ENCODE assay signal across 25 mouse cellular contexts in genomic region chr6:18596680-18597079, GRCm38 (mm10).
A peak's percentile ranks its signal among the peaks of the same experiment; 100 is the strongest.
DNase-seq lines count a peak whose midpoint lies in the region; ATAC-seq and TF ChIP-seq lines count a peak whose summit lies in the region.
"Had no signal": no experiment of that assay in that cellular context is flagged by ENCODE, and none has a peak within 500 bp of the region (broad histone marks: within the 10 kb centered on the region; RNA-seq: fewer than 3 reads in every experiment).

No protein-coding gene starts in this region.

- H3K9ac ChIP-seq in forebrain, embryonic 15.5 days (replicated peaks) = no peak overlapping the region
- no peak overlapping the region for H3K9ac ChIP-seq in midbrain, embryonic 12.5 days (replicated peaks)
- no peak overlapping the region for H3K9ac ChIP-seq in midbrain, embryonic 11.5 days (ENCODE audit: low read length)
- H3K9ac ChIP-seq in midbrain, embryonic 14.5 days (replicated peaks; ENCODE audit: low read length) = no peak overlapping the region
- H3K9ac ChIP-seq: hindbrain, embryonic 15.5 days; intestine, embryonic 15.5 days; limb, embryonic 12.5 days; liver, embryonic 15.5 days; lung, embryonic 15.5 days had no signal

- H3K4me1 ChIP-seq in forebrain, embryonic 15.5 days = no peaks in the 10 kb centered on the region
- H3K4me1 ChIP-seq in forebrain, embryonic 10.5 days = no peaks in the 10 kb centered on the region
- H3K4me1 ChIP-seq in midbrain, embryonic 12.5 days = no peaks in the 10 kb centered on the region
- H3K4me1 ChIP-seq in midbrain, embryonic 11.5 days (ENCODE audit: control insufficient read depth, insufficient read depth, low read length) = no peaks in the 10 kb centered on the region
- no peaks in the 10 kb centered on the region for H3K4me1 ChIP-seq in midbrain, embryonic 14.5 days (ENCODE audit: control insufficient read depth, insufficient read depth, low read length)
- H3K4me1 ChIP-seq: intestine, embryonic 15.5 days; liver, embryonic 15.5 days; lung, embryonic 15.5 days had no signal

- no peaks in the 10 kb centered on the region for H3K36me3 ChIP-seq in forebrain, embryonic 15.5 days
- H3K36me3 ChIP-seq in forebrain, embryonic 10.5 days (replicated peaks) = no peaks in the 10 kb centered on the region
- no peaks in the 10 kb centered on the region for H3K36me3 ChIP-seq in midbrain, embryonic 12.5 days
- H3K36me3 ChIP-seq in midbrain, embryonic 11.5 days (ENCODE audit: control insufficient read depth, insufficient read depth, low read length) = no peaks in the 10 kb centered on the region
- no peaks in the 10 kb centered on the region for H3K36me3 ChIP-seq in midbrain, embryonic 14.5 days (ENCODE audit: control insufficient read depth, insufficient read depth, low read length)
- H3K36me3 ChIP-seq: hindbrain, embryonic 15.5 days; intestine, embryonic 15.5 days; limb, embryonic 12.5 days; liver, embryonic 15.5 days; lung, embryonic 15.5 days had no signal

- TF ChIP-seq CTCF in brain, embryonic 14.5 days (IDR thresholded peaks at IDR 0.05; ENCODE audit: borderline replicate concordance, extremely low read depth, insufficient read depth, insufficient read length) = no peak

- peak; percentile 78; the same call in 1 of the 2 replicates for ATAC-seq in forebrain, embryonic 15.5 days (replicated peaks)
- ATAC-seq in midbrain, embryonic 12.5 days (ENCODE audit: low FRiP score, low read depth) = peak; percentile 56
- no peak for ATAC-seq in midbrain, embryonic 11.5 days (ENCODE audit: low FRiP score)
- ATAC-seq in midbrain, embryonic 14.5 days (ENCODE audit: low FRiP score, low TSS enrichment) = peak; percentile 80
- ATAC-seq: activated CD4-positive, CD25-positive, alpha-beta regulatory T cell, adult 4 months; intestine, embryonic 15.5 days had no signal

- no peak overlapping the region for H3K27ac ChIP-seq in forebrain, embryonic 15.5 days (replicated peaks)
- H3K27ac ChIP-seq in forebrain, embryonic 10.5 days = no peak overlapping the region
- H3K27ac ChIP-seq in midbrain, embryonic 12.5 days (replicated peaks) = no peak overlapping the region
- H3K27ac ChIP-seq in midbrain, embryonic 11.5 days (ENCODE audit: low read depth, low read length) = no peak overlapping the region
- no peak overlapping the region for H3K27ac ChIP-seq in midbrain, embryonic 14.5 days (replicated peaks; ENCODE audit: low read depth, low read length)
- H3K27ac ChIP-seq: hindbrain, embryonic 15.5 days; intestine, embryonic 15.5 days; layer of hippocampus, adult 2 months; left cerebral cortex, adult 2 months; limb, embryonic 12.5 days; liver, embryonic 15.5 days; lung, embryonic 15.5 days had no signal

- H3K4me2 ChIP-seq in forebrain, embryonic 15.5 days (replicated peaks) = no peak overlapping the region
- H3K4me2 ChIP-seq in midbrain, embryonic 12.5 days (replicated peaks) = no peak overlapping the region
- no peak overlapping the region for H3K4me2 ChIP-seq in midbrain, embryonic 11.5 days
- no peak overlapping the region for H3K4me2 ChIP-seq in midbrain, embryonic 14.5 days (ENCODE audit: low read length)
- H3K4me2 ChIP-seq: hindbrain, embryonic 15.5 days; intestine, embryonic 15.5 days; limb, embryonic 12.5 days; liver, embryonic 15.5 days; lung, embryonic 15.5 days had no signal

- DNase-seq in forebrain, embryonic 10.5 days (ENCODE audit: extremely low spot score, low spot score) = no peak
- DNase-seq in midbrain, embryonic 11.5 days (ENCODE audit: low spot score, missing footprints) = no peak
- peak; percentile 64 for DNase-seq in brain, embryonic 14.5 days (ENCODE audit: low read depth)
- DNase-seq in midbrain, embryonic 14.5 days = peak; percentile 45
- no peak for DNase-seq in heart, adult 11 months
- no peak for DNase-seq in retina, embryonic 14.5 days (ENCODE audit: low spot score)
- DNase-seq: adrenal gland, adult 2 months; adrenal gland, postnatal 36 days; cerebellum, adult 2 months; cerebellum, postnatal 14 days; heart, postnatal 14 days; kidney, adult 2 months; kidney, postnatal 36 days; thymus, postnatal 4 days had no signal

- no peak overlapping the region for H3K4me3 ChIP-seq in forebrain, embryonic 15.5 days
- no peak overlapping the region for H3K4me3 ChIP-seq in forebrain, embryonic 10.5 days
- no peak overlapping the region for H3K4me3 ChIP-seq in midbrain, embryonic 12.5 days
- H3K4me3 ChIP-seq in midbrain, embryonic 11.5 days (ENCODE audit: low read depth, low read length) = no peak overlapping the region
- H3K4me3 ChIP-seq in midbrain, embryonic 14.5 days (replicated peaks; ENCODE audit: low read depth, low read length) = no peak overlapping the region
- H3K4me3 ChIP-seq: erythroblast, embryonic 14.5 days; hindbrain, embryonic 15.5 days; intestine, embryonic 15.5 days; layer of hippocampus, adult 2 months; left cerebral cortex, adult 2 months; limb, embryonic 12.5 days; liver, embryonic 15.5 days; lung, embryonic 15.5 days had no signal

- H3K9me3 ChIP-seq in forebrain, embryonic 15.5 days = no peaks in the 10 kb centered on the region
- H3K9me3 ChIP-seq in forebrain, embryonic 10.5 days = no peaks in the 10 kb centered on the region
- no peaks in the 10 kb centered on the region for H3K9me3 ChIP-seq in midbrain, embryonic 12.5 days
- no peaks in the 10 kb centered on the region for H3K9me3 ChIP-seq in midbrain, embryonic 11.5 days (ENCODE audit: control insufficient read depth, low read length)
- no peaks in the 10 kb centered on the region for H3K9me3 ChIP-seq in midbrain, embryonic 14.5 days (ENCODE audit: control insufficient read depth, low read length)
- H3K9me3 ChIP-seq: hindbrain, embryonic 15.5 days; intestine, embryonic 15.5 days; limb, embryonic 12.5 days; liver, embryonic 15.5 days; lung, embryonic 15.5 days had no signal

- WGBS in forebrain, embryonic 15.5 days = 63% methylated on average over 5 of the region's 5 CpGs
- 92% methylated on average over 5 of the region's 5 CpGs for WGBS in forebrain, embryonic 10.5 days
- WGBS in midbrain, embryonic 12.5 days = 76% methylated on average over 5 of the region's 5 CpGs
- WGBS in midbrain, embryonic 11.5 days = 82% methylated on average over 5 of the region's 5 CpGs
- WGBS in midbrain, embryonic 14.5 days = 59% methylated on average over 5 of the region's 5 CpGs

- TF ChIP-seq POLR2A in brain, embryonic 14.5 days (IDR thresholded peaks at IDR 0.05; ENCODE audit: borderline replicate concordance, extremely low read depth, insufficient read depth, insufficient read length, poor library complexity, severe bottlenecking) = no peak

- H3K27me3 ChIP-seq in forebrain, embryonic 15.5 days = no peaks in the 10 kb centered on the region
- H3K27me3 ChIP-seq in forebrain, embryonic 10.5 days (ENCODE audit: poor library complexity, severe bottlenecking) = no peaks in the 10 kb centered on the region
- no peaks in the 10 kb centered on the region for H3K27me3 ChIP-seq in midbrain, embryonic 12.5 days
- no peaks in the 10 kb centered on the region for H3K27me3 ChIP-seq in midbrain, embryonic 11.5 days (ENCODE audit: control insufficient read depth, insufficient read depth, low read length)
- H3K27me3 ChIP-seq in midbrain, embryonic 14.5 days (ENCODE audit: control insufficient read depth, insufficient read depth, low read length) = no peaks in the 10 kb centered on the region
- H3K27me3 ChIP-seq: hindbrain, embryonic 15.5 days; intestine, embryonic 15.5 days; limb, embryonic 12.5 days; liver, embryonic 15.5 days; lung, embryonic 15.5 days had no signal

Comparison
In these comparisons a context has a peak if more than half of its experiments do, and no peak if none do; other contexts are left out.
1. DNase-seq: peak in brain, embryonic 14.5 days (single experiment) and midbrain, embryonic 14.5 days (single experiment); none in forebrain, embryonic 10.5 days (single experiment), midbrain, embryonic 11.5 days (single experiment), heart, adult 11 months (single experiment) and retina, embryonic 14.5 days (single experiment).